In the genomic region with DNA sequence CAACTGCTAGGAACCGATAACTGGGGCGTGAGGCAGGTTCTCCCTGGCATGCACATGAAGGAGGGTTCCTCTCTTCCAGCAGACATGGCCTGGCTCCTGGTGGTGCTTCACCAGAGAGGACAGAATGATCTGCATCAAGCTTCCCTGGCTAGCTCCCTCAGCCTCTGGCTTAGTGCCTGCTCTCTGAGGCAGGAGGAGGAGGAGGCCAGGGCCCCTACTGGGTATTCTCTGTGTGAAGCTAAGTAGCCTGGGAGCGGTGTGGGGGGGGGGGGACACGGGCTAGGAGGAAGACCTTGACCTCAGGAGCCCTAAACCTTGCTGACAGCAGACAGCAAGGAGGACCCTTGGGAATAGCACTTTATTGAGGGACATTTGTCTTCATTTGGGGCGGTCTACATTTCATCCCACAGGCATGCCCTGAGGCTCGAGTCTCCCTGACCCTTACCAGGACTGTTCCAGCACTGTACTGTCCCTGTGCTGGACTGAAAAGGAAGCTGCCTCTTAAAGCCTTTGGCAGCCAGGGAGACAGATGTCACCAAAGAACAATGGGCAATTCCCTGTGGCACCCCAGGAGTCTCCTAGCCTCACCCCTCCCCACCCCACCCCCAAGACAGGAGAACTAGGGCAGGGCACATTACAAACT, we compare ENCODE assay signal across 9 mouse cellular contexts.
DNase-seq lines count a peak whose midpoint lies in the region; ATAC-seq lines count a peak whose summit lies in the region.
"Had no signal": no experiment of that assay in that cellular context is flagged by ENCODE, and none has a peak within 500 bp of the region (broad histone marks: within the 10 kb centered on the region; RNA-seq: fewer than 3 reads in every experiment).

No protein-coding gene starts in this region.

- no peak overlapping the region for H3K9ac ChIP-seq in forebrain, embryonic 12.5 days
- H3K9ac ChIP-seq in hindbrain, embryonic 11.5 days (ENCODE audit: low read depth, low read length): no peak overlapping the region
- no peak overlapping the region for H3K9ac ChIP-seq in midbrain, embryonic 14.5 days (replicated peaks; ENCODE audit: low read length)

- peak overlapping the region; percentile 94 for H3K27ac ChIP-seq in forebrain, embryonic 10.5 days
- H3K27ac ChIP-seq in forebrain, embryonic 12.5 days: no peak overlapping the region
- peak overlapping the region; percentile 1; the same call in 1 of the 2 replicates for H3K27ac ChIP-seq in hindbrain, embryonic 11.5 days (ENCODE audit: low read depth, low read length)
- peak overlapping the region; percentile 87 for H3K27ac ChIP-seq in midbrain, embryonic 14.5 days (replicated peaks; ENCODE audit: low read depth, low read length)
- H3K27ac ChIP-seq: liver, embryonic 14.5 days had no signal

- ATAC-seq in forebrain, embryonic 12.5 days (ENCODE audit: low FRiP score): no peak
- peak; percentile 61 for ATAC-seq in hindbrain, embryonic 11.5 days (ENCODE audit: low FRiP score)
- ATAC-seq in midbrain, embryonic 14.5 days (ENCODE audit: low FRiP score, low TSS enrichment): no peak

- no peak overlapping the region for H3K4me3 ChIP-seq in forebrain, embryonic 10.5 days
- H3K4me3 ChIP-seq in forebrain, embryonic 12.5 days (replicated peaks): no peak overlapping the region
- H3K4me3 ChIP-seq in hindbrain, embryonic 11.5 days (ENCODE audit: low read depth, low read length): no peak overlapping the region
- H3K4me3 ChIP-seq in midbrain, embryonic 14.5 days (replicated peaks; ENCODE audit: low read depth, low read length): no peak overlapping the region

- H3K9me3 ChIP-seq in forebrain, embryonic 10.5 days: no peaks in the 10 kb centered on the region
- H3K9me3 ChIP-seq in forebrain, embryonic 12.5 days: no peaks in the 10 kb centered on the region
- no peaks in the 10 kb centered on the region for H3K9me3 ChIP-seq in hindbrain, embryonic 11.5 days (ENCODE audit: control insufficient read depth, low read length)
- H3K9me3 ChIP-seq in midbrain, embryonic 14.5 days (ENCODE audit: control insufficient read depth, low read length): no peaks in the 10 kb centered on the region

- H3K4me2 ChIP-seq in forebrain, embryonic 12.5 days: no peak overlapping the region
- H3K4me2 ChIP-seq in hindbrain, embryonic 11.5 days (replicated peaks; ENCODE audit: low read depth, low read length): no peak overlapping the region
- H3K4me2 ChIP-seq in midbrain, embryonic 14.5 days (ENCODE audit: low read length): no peak overlapping the region

- H3K36me3 ChIP-seq in forebrain, embryonic 10.5 days (replicated peaks): no peaks in the 10 kb centered on the region
- no peaks in the 10 kb centered on the region for H3K36me3 ChIP-seq in forebrain, embryonic 12.5 days (replicated peaks)
- H3K36me3 ChIP-seq in hindbrain, embryonic 11.5 days (ENCODE audit: control insufficient read depth, insufficient read depth, low read length): no peaks in the 10 kb centered on the region
- H3K36me3 ChIP-seq in midbrain, embryonic 14.5 days (ENCODE audit: control insufficient read depth, insufficient read depth, low read length): no peaks in the 10 kb centered on the region

- peak; percentile 17 for DNase-seq in forebrain, embryonic 10.5 days (ENCODE audit: extremely low spot score, low spot score)
- peak; percentile 31 for DNase-seq in brain, adult 2 months (ENCODE audit: low read depth, low spot score)
- peak; percentile 45 for DNase-seq in hindbrain, embryonic 11.5 days (ENCODE audit: low spot score)
- DNase-seq in midbrain, embryonic 14.5 days: peak; percentile 34
- DNase-seq in thymus, postnatal 0 days (ENCODE audit: low spot score): no peak
- DNase-seq in layer of hippocampus, adult 18-20 months (ENCODE audit: low spot score in 2 of 2): no peak
- no peak for DNase-seq in left cerebral cortex, adult 8-10 months (ENCODE audit: low spot score in 2 of 2)

- peaks cover 39% of the 10 kb centered on the region for H3K4me1 ChIP-seq in forebrain, embryonic 10.5 days
- H3K4me1 ChIP-seq in forebrain, embryonic 12.5 days: peaks cover 23% of the 10 kb centered on the region
- H3K4me1 ChIP-seq in hindbrain, embryonic 11.5 days (replicated peaks; ENCODE audit: control insufficient read depth, insufficient read depth, low read length): no peaks in the 10 kb centered on the region
- peaks cover 7% of the 10 kb centered on the region for H3K4me1 ChIP-seq in midbrain, embryonic 14.5 days (ENCODE audit: control insufficient read depth, insufficient read depth, low read length)

- WGBS in forebrain, embryonic 10.5 days: 15% methylated on average over 6 of the region's 6 CpGs
- 28% methylated on average over 4 of the region's 6 CpGs for WGBS in forebrain, embryonic 12.5 days
- 15% methylated on average over 5 of the region's 6 CpGs for WGBS in hindbrain, embryonic 11.5 days
- 36% methylated on average over 5 of the region's 6 CpGs for WGBS in midbrain, embryonic 14.5 days

- peaks cover 99% of the 10 kb centered on the region for H3K27me3 ChIP-seq in forebrain, embryonic 10.5 days (ENCODE audit: poor library complexity, severe bottlenecking)
- peaks cover 48% of the 10 kb centered on the region for H3K27me3 ChIP-seq in forebrain, embryonic 12.5 days
- H3K27me3 ChIP-seq in hindbrain, embryonic 11.5 days (ENCODE audit: control insufficient read depth, insufficient read depth, low read length): peaks cover 15% of the 10 kb centered on the region; the same call in 1 of the 2 replicates
- no peaks in the 10 kb centered on the region; the same call in 1 of the 2 replicates for H3K27me3 ChIP-seq in midbrain, embryonic 14.5 days (ENCODE audit: control insufficient read depth, insufficient read depth, low read length)

Comparison
In these comparisons a context has a peak if more than half of its experiments do, and no peak if none do; other contexts are left out.
1. DNase-seq: peak in forebrain, embryonic 10.5 days (single experiment), brain, adult 2 months (single experiment), hindbrain, embryonic 11.5 days (single experiment) and midbrain, embryonic 14.5 days (single experiment); none in thymus, postnatal 0 days (single experiment), layer of hippocampus, adult 18-20 months (0 of 2) and left cerebral cortex, adult 8-10 months (0 of 2).